Mouse (Mus musculus) ES-Bruce4 (cell line): ENCODE measurements around the gene Tha1.

ENCODE experiments used
- CTCF ChIP-seq: IDR thresholded peaks from one replicate; pipeline ENCODE4 v1.8.1; 2011; ENCODE audit warnings: low read depth, low read length
- EP300 ChIP-seq: IDR thresholded peaks from 2 replicates; pipeline ENCODE4 v1.6.1; 2011; ENCODE audit warnings: low read depth, low read length; ENCODE audit not compliant: insufficient read depth
- POLR2A ChIP-seq: IDR thresholded peaks from one replicate; pipeline ENCODE4 v1.8.1; 2011; ENCODE audit warnings: low read length; ENCODE audit not compliant: insufficient read depth

DNA sequence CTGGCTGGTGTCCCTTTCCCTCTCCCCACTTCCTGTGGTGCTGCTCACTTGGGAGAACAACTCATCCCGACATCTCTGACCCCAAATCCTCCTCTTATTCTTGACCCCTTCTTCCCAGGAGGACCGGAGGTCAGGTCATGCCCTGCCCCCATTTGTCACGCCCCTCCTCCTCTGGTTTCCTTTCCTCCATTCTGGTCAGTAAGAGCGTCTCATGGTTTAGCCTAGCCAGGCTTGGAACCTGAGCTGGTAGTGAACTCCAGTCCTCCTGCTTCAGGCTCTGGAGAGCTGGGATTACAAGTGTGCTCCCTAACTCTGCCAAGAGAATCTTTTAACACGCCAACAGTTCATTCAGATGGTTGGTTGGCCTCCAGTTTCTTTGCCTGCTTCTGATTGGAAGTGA, 45.9 kb upstream of the Tha1 start:
- TF ChIP-seq EP300, result no peak
- TF ChIP-seq CTCF, result no peak
- TF ChIP-seq POLR2A, result no peak
